Mouse (Mus musculus): ENCODE data around the gene Isl1.

- TF ChIP-seq CTCF (IDR thresholded peaks at IDR 0.05; ENCODE audit: borderline replicate concordance, control insufficient read depth, extremely low read depth, insufficient read depth, low read length, poor library complexity), result no peak
- TF ChIP-seq POLR2A (IDR thresholded peaks at IDR 0.05; ENCODE audit: control insufficient read depth, extremely low read depth, insufficient read depth, low read length, poor library complexity), result no peak
Measured at GRCm38 (mm10) chr13:116309584-116310462, at the start of gene Isl1.

Data from thymus, adult 2 months (tissue).